Mouse (Mus musculus): ENCODE measurements around the gene Ccser1. TPM values are rescaled to one million over a fixed set of nuclear protein-coding genes. Genes with fewer than 3 reads are reported as not detected.

The Ccser1 gene
- polyA plus RNA-seq, 1 experiment from 2014 or later: 10.2 TPM

GRCm38 (mm10) chr6:61262448-61262847 is 82.3 kb downstream of the Ccser1 start:
- H3K27me3 ChIP-seq: no peaks in the 10 kb centered on the region
- H3K9me3 ChIP-seq: no peaks in the 10 kb centered on the region
- H3K9ac ChIP-seq: no peak overlapping the region
- no peak overlapping the region; the same call in 1 of the 2 replicates for H3K27ac ChIP-seq
- H3K36me3 ChIP-seq: no peaks in the 10 kb centered on the region
- H3K4me3 ChIP-seq: no peak overlapping the region
- peaks cover 13% of the 10 kb centered on the region; the same call in 1 of the 2 replicates for H3K4me1 ChIP-seq
- 67% methylated on average over 1 of the region's 1 CpGs for WGBS
- ATAC-seq (ENCODE audit: low FRiP score, low read depth): no peak; the same call in 1 of the 2 replicates
- H3K4me2 ChIP-seq (replicated peaks): no peak overlapping the region

GRCm38 (mm10) chr6:61263291-61263690 is 83.2 kb downstream of the Ccser1 start:
- Histone ChIP-seq H3K27ac (no peak overlapping the region), H3K4me2 (replicated peaks) (no peak overlapping the region), H3K9me3 (no peaks in the 10 kb centered on the region), H3K9ac (no peak overlapping the region), H3K4me3 (no peak overlapping the region), H3K36me3 (no peaks in the 10 kb centered on the region), H3K27me3 (no peaks in the 10 kb centered on the region), H3K4me1 (peaks cover 13% of the 10 kb centered on the region; the same call in 1 of the 2 replicates)
- ATAC-seq (ENCODE audit: low FRiP score, low read depth): no peak
- WGBS: 54% methylated on average over 1 of the region's 1 CpGs

GRCm38 (mm10) chr6:61271033-61271432 is 90.9 kb downstream of the Ccser1 start:
- H3K27me3 ChIP-seq: no peaks in the 10 kb centered on the region
- H3K4me3 ChIP-seq: no peak overlapping the region
- no peaks in the 10 kb centered on the region for H3K36me3 ChIP-seq
- no peaks in the 10 kb centered on the region for H3K9me3 ChIP-seq
- ATAC-seq (ENCODE audit: low FRiP score, low read depth): no peak
- no peaks in the 10 kb centered on the region for H3K4me1 ChIP-seq
- H3K27ac ChIP-seq: no peak overlapping the region
- no peak overlapping the region for H3K9ac ChIP-seq
- no peak overlapping the region for H3K4me2 ChIP-seq (replicated peaks)
- 77% methylated on average over 1 of the region's 2 CpGs for WGBS

DNA sequence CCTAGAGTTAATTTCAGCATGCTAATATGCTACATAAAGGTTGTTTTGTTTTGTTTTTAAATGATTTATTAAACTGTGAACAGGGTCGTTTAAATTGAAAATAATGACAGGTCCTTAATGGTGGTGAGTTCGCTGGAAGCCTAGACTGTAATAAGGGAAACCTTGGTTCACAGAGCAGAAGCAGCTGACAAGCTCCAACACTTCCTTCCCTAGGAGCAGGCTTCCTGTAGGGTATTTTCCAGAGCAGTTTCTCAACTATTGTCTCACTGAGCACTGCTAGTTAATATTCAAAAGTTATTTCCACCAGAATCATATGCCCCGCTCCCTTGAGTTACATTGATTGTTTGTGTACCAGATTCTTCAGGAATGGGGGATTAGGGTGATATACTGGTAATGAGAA is 93.3 kb downstream of the Ccser1 start:
- ATAC-seq (ENCODE audit: low FRiP score, low read depth): no peak
- Histone ChIP-seq H3K36me3 (no peaks in the 10 kb centered on the region), H3K4me3 (no peak overlapping the region), H3K9me3 (no peaks in the 10 kb centered on the region), H3K27me3 (no peaks in the 10 kb centered on the region), H3K4me1 (no peaks in the 10 kb centered on the region), H3K9ac (no peak overlapping the region), H3K27ac (no peak overlapping the region), H3K4me2 (replicated peaks) (no peak overlapping the region)
- 51% methylated on average over 3 of the region's 3 CpGs for WGBS

DNA sequence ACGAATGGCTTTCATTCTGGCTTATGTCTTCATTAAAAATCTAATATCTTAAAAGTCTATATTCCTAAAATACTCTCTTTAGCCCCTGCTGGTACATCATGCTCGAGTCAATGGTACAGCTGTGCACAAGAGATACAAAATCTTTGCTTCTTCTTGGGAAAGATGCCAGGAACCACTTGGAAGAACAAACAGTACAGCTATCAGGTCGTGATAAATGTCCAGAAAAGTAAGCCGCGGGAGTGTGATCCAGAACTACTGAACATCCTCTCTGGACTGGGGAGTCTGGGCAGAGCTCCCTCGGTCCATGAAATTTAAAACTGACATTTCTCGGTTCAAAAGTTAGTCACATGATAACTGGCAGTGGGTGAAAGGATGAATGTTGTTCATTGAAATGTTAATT is 99.4 kb downstream of the Ccser1 start:
- H3K27ac ChIP-seq: no peak overlapping the region
- H3K9me3 ChIP-seq: no peaks in the 10 kb centered on the region
- no peak overlapping the region for H3K9ac ChIP-seq
- H3K4me2 ChIP-seq (replicated peaks): no peak overlapping the region
- H3K27me3 ChIP-seq: no peaks in the 10 kb centered on the region
- H3K4me3 ChIP-seq: no peak overlapping the region
- H3K4me1 ChIP-seq: no peaks in the 10 kb centered on the region
- no peaks in the 10 kb centered on the region for H3K36me3 ChIP-seq
- WGBS: 87% methylated on average over 7 of the region's 7 CpGs
- no peak for ATAC-seq (ENCODE audit: low FRiP score, low read depth)

DNA sequence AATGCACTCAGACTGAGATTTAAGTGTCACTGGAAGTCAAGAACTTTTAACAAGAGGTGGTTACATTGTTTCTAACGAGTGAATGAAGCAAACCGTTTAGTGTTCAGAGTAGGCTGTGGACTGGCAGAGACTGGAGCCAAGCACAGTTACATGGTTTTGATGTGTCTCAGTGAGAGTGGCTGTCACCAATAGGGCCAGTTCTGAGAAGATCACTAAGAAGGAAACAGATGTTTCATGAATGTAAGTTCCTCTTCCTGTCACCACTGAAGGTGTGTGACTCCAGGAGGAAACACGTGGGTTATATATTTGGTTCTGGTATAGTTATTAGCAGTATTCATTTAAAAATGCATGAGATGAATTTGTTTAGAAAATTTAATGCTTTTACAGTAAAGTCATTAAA is 112.8 kb downstream of the Ccser1 start:
- Histone ChIP-seq H3K9ac (no peak overlapping the region), H3K27ac (no peak overlapping the region)
- ATAC-seq (ENCODE audit: low FRiP score, low read depth): no peak

DNA sequence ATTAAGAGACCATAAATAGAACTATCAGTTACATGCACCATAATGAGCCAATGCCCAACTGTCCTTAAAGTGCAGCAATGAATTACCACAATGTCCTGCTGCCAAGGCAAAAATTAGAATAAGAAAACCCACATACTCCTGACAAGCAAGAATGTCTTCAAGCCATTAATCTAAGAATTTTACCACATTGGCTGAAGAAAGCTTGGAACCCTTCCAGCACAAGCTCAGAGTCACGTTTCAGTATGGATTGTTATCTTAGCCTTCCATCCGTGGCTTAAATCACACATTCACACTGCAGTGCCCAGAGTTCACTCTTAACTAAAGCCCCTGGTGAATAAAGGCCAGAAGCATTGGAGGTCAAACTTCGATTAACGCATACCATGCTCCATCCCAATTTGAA is 115.4 kb downstream of the Ccser1 start:
- no peaks in the 10 kb centered on the region for H3K9me3 ChIP-seq
- ATAC-seq (ENCODE audit: low FRiP score, low read depth): no peak
- 35% methylated on average over 4 of the region's 4 CpGs for WGBS
- H3K27me3 ChIP-seq: no peaks in the 10 kb centered on the region
- no peak overlapping the region for H3K4me3 ChIP-seq
- no peaks in the 10 kb centered on the region for H3K36me3 ChIP-seq
- peaks cover 28% of the 10 kb centered on the region for H3K4me1 ChIP-seq
- H3K27ac ChIP-seq: no peak overlapping the region
- H3K4me2 ChIP-seq (replicated peaks): no peak overlapping the region
- no peak overlapping the region for H3K9ac ChIP-seq

More for the DNA sequence above, 112.8 kb downstream of the Ccser1 start:
- WGBS: 31% methylated on average over 3 of the region's 3 CpGs
- Histone ChIP-seq H3K4me3 (no peak overlapping the region), H3K4me1 (peaks cover 28% of the 10 kb centered on the region), H3K4me2 (replicated peaks) (no peak overlapping the region), H3K9me3 (peaks cover 1% of the 10 kb centered on the region; the same call in 1 of the 2 replicates), H3K36me3 (no peaks in the 10 kb centered on the region), H3K27me3 (no peaks in the 10 kb centered on the region)

- WGBS: 65% methylated on average over 6 of the region's 6 CpGs
- no peaks in the 10 kb centered on the region for H3K36me3 ChIP-seq
- no peak overlapping the region for H3K9ac ChIP-seq
- H3K4me1 ChIP-seq: peaks cover 28% of the 10 kb centered on the region
- H3K4me3 ChIP-seq: no peak overlapping the region
- no peak overlapping the region for H3K4me2 ChIP-seq (replicated peaks)
- H3K27me3 ChIP-seq: no peaks in the 10 kb centered on the region
- no peak for ATAC-seq (ENCODE audit: low FRiP score, low read depth)
- no peak overlapping the region for H3K27ac ChIP-seq
- no peaks in the 10 kb centered on the region for H3K9me3 ChIP-seq
These were observed 116.3 kb downstream of the Ccser1 start for GRCm38 (mm10) chr6:61296188-61297037.

- no peak for ATAC-seq (ENCODE audit: low FRiP score, low read depth)
- no peaks in the 10 kb centered on the region for H3K9me3 ChIP-seq
- WGBS: 90% methylated on average over 4 of the region's 4 CpGs
- no peak overlapping the region for H3K4me3 ChIP-seq
- no peak overlapping the region for H3K4me2 ChIP-seq (replicated peaks)
- H3K27ac ChIP-seq: no peak overlapping the region
- H3K9ac ChIP-seq: no peak overlapping the region
- no peaks in the 10 kb centered on the region for H3K36me3 ChIP-seq
- H3K4me1 ChIP-seq: peaks cover 13% of the 10 kb centered on the region
- no peaks in the 10 kb centered on the region for H3K27me3 ChIP-seq
These were observed 120.3 kb downstream of the Ccser1 start for GRCm38 (mm10) chr6:61300441-61300840.

GRCm38 (mm10) chr6:61300975-61301374 is 120.9 kb downstream of the Ccser1 start:
- H3K4me2 ChIP-seq (replicated peaks): no peak overlapping the region
- 67% methylated on average over 7 of the region's 7 CpGs for WGBS
- no peak; the same call in 1 of the 2 replicates for ATAC-seq (ENCODE audit: low FRiP score, low read depth)

DNA sequence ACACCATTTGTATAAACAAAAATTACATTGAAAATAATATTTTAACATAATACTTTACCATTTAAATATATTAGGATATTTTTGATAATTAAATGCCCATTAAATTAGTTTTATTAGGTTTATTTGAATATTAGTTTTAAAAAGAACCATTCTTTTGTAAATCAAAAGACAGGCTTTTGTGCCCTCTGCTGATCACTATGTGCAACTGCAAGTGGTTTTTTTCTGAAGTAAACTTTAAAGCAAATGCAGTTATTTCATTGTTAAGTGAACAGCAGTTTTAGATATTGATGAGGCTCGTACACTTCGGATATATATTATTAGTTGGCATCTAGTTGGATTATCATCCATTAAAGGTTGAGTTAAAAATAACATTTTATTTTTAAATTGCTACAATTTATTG is 121.5 kb downstream of the Ccser1 start:
- no peaks in the 10 kb centered on the region for H3K9me3 ChIP-seq
- H3K36me3 ChIP-seq: no peaks in the 10 kb centered on the region
- H3K27ac ChIP-seq: no peak overlapping the region
- peaks cover under 1% of the 10 kb centered on the region for H3K4me1 ChIP-seq
- no peak for ATAC-seq (ENCODE audit: low FRiP score, low read depth)
- 29% methylated on average over 2 of the region's 2 CpGs for WGBS
- H3K4me3 ChIP-seq: no peak overlapping the region
- H3K27me3 ChIP-seq: no peaks in the 10 kb centered on the region
- H3K9ac ChIP-seq: no peak overlapping the region
- no peak overlapping the region for H3K4me2 ChIP-seq (replicated peaks)

More at GRCm38 (mm10) chr6:61300975-61301374, 120.9 kb downstream of the Ccser1 start:
- H3K27me3 ChIP-seq: no peaks in the 10 kb centered on the region
- H3K4me1 ChIP-seq: peaks cover 7% of the 10 kb centered on the region
- no peak overlapping the region for H3K27ac ChIP-seq
- H3K4me3 ChIP-seq: no peak overlapping the region
- no peaks in the 10 kb centered on the region for H3K36me3 ChIP-seq
- H3K9ac ChIP-seq: no peak overlapping the region
- no peaks in the 10 kb centered on the region for H3K9me3 ChIP-seq

- no peaks in the 10 kb centered on the region for H3K27me3 ChIP-seq
- H3K4me2 ChIP-seq (replicated peaks): no peak overlapping the region
- WGBS: 87% methylated on average over 18 of the region's 18 CpGs
- H3K9ac ChIP-seq: no peak overlapping the region
- H3K4me1 ChIP-seq: no peaks in the 10 kb centered on the region
- H3K4me3 ChIP-seq: no peak overlapping the region
- ATAC-seq (ENCODE audit: low FRiP score, low read depth): no peak
- no peak overlapping the region for H3K27ac ChIP-seq
- peaks cover 12% of the 10 kb centered on the region for H3K36me3 ChIP-seq
- no peaks in the 10 kb centered on the region for H3K9me3 ChIP-seq
These were observed 131.4 kb downstream of the Ccser1 start for GRCm38 (mm10) chr6:61311324-61312091.
